10 mouse cellular contexts compared by ENCODE assay signal in genomic region chr2:26019923-26020322, GRCm38 (mm10). TPM values are rescaled to one million over a fixed set of nuclear protein-coding genes. Genes with fewer than 3 reads are reported as not detected.
DNase-seq lines count a peak whose midpoint lies in the region; ATAC-seq and TF ChIP-seq lines count a peak whose summit lies in the region.
"Had no signal": no experiment of that assay in that cellular context is flagged by ENCODE, and none has a peak within 500 bp of the region (broad histone marks: within the 10 kb centered on the region; RNA-seq: fewer than 3 reads in every experiment).

No protein-coding gene starts in this region.

- peaks cover 4% of the 10 kb centered on the region; the same call in 1 of the 2 replicates for H3K36me3 ChIP-seq in lung, embryonic 16.5 days (ENCODE audit: control insufficient read depth, insufficient read depth, low read length)
- peaks cover 3% of the 10 kb centered on the region; the same call in 1 of the 2 replicates for H3K36me3 ChIP-seq in intestine, embryonic 15.5 days
- H3K36me3 ChIP-seq in neural tube, embryonic 14.5 days (ENCODE audit: control insufficient read depth, insufficient read depth, low read length): peaks cover 9% of the 10 kb centered on the region; the same call in 1 of the 2 replicates

- no peak overlapping the region for H3K9ac ChIP-seq in lung, embryonic 16.5 days (ENCODE audit: low read length)
- H3K9ac ChIP-seq in intestine, embryonic 15.5 days: no peak overlapping the region
- H3K9ac ChIP-seq in neural tube, embryonic 14.5 days (replicated peaks; ENCODE audit: low read depth, low read length): no peak overlapping the region

- H3K4me2 ChIP-seq in lung, embryonic 16.5 days (ENCODE audit: low read depth, low read length): peak overlapping the region; percentile 90
- H3K4me2 ChIP-seq in intestine, embryonic 15.5 days (replicated peaks): peak overlapping the region; percentile 80; the same call in 1 of the 2 replicates
- H3K4me2 ChIP-seq in neural tube, embryonic 14.5 days (ENCODE audit: low read depth, low read length): peak overlapping the region; percentile 63; the same call in 1 of the 2 replicates

- no peaks in the 10 kb centered on the region for H3K27me3 ChIP-seq in cerebellum, adult 2 months (ENCODE audit: control insufficient read depth, insufficient read depth, low read length)
- no peaks in the 10 kb centered on the region for H3K27me3 ChIP-seq in lung, embryonic 16.5 days (ENCODE audit: control insufficient read depth, insufficient read depth, low read depth, low read length)
- H3K27me3 ChIP-seq in intestine, embryonic 15.5 days (replicated peaks): no peaks in the 10 kb centered on the region
- H3K27me3 ChIP-seq in neural tube, embryonic 14.5 days (ENCODE audit: control insufficient read depth, insufficient read depth, low read length): no peaks in the 10 kb centered on the region

- TF ChIP-seq CTCF in cerebellum, adult 2 months (IDR thresholded peaks at IDR 0.05; ENCODE audit: borderline replicate concordance, insufficient read depth, low read depth, low read length): no peak

- no peaks in the 10 kb centered on the region for H3K9me3 ChIP-seq in lung, embryonic 16.5 days (ENCODE audit: control insufficient read depth, low read length)
- no peaks in the 10 kb centered on the region for H3K9me3 ChIP-seq in intestine, embryonic 15.5 days
- H3K9me3 ChIP-seq in neural tube, embryonic 14.5 days (ENCODE audit: control insufficient read depth, low read length): no peaks in the 10 kb centered on the region

- 32% methylated on average over 3 of the region's 3 CpGs for WGBS in cerebellum, adult 2 months
- WGBS in lung, embryonic 16.5 days: 75% methylated on average over 3 of the region's 3 CpGs
- 84% methylated on average over 3 of the region's 3 CpGs for WGBS in intestine, embryonic 15.5 days
- 90% methylated on average over 3 of the region's 3 CpGs for WGBS in neural tube, embryonic 14.5 days

- peaks cover 22% of the 10 kb centered on the region for H3K4me1 ChIP-seq in cerebellum, adult 2 months (ENCODE audit: control insufficient read depth, insufficient read depth, low read length)
- peaks cover 10% of the 10 kb centered on the region for H3K4me1 ChIP-seq in lung, embryonic 16.5 days (replicated peaks; ENCODE audit: control insufficient read depth, insufficient read depth, low read length)
- peaks cover 8% of the 10 kb centered on the region; the same call in 1 of the 2 replicates for H3K4me1 ChIP-seq in intestine, embryonic 15.5 days (replicated peaks)
- peaks cover 8% of the 10 kb centered on the region for H3K4me1 ChIP-seq in neural tube, embryonic 14.5 days (ENCODE audit: control insufficient read depth, insufficient read depth, low read length)

- H3K4me3 ChIP-seq in cerebellum, adult 2 months (replicated peaks; ENCODE audit: insufficient read depth, low read depth, low read length): peak overlapping the region; percentile 82
- H3K4me3 ChIP-seq in lung, embryonic 16.5 days (ENCODE audit: low read length): no peak overlapping the region
- 0 out of 2 replicates have a peak overlapping the region, but pooled peaks have one; percentile 79 for H3K4me3 ChIP-seq in intestine, embryonic 15.5 days (replicated peaks)
- H3K4me3 ChIP-seq in neural tube, embryonic 14.5 days (ENCODE audit: low read depth, low read length): no peak overlapping the region

- DNase-seq in cerebellum, adult 2 months: no peak
- DNase-seq in cerebellum, adult 8-10 months: no peak
- no peak for DNase-seq in lung, postnatal 4 days
- DNase-seq: left cerebral cortex, postnatal 4 days had no signal

- no peak for TF ChIP-seq POLR2A in cerebellum, adult 2 months (IDR thresholded peaks at IDR 0.05; ENCODE audit: borderline replicate concordance, insufficient read depth, low read length)

- no peak for ATAC-seq in lung, embryonic 16.5 days (ENCODE audit: low read depth)
- ATAC-seq in intestine, embryonic 15.5 days: no peak
- ATAC-seq in neural tube, embryonic 14.5 days (ENCODE audit: low read depth): no peak
- ATAC-seq in frontal cortex, adult (ENCODE audit: low TSS enrichment): no peak
- no peak for ATAC-seq in CD4-positive, CD25-positive, alpha-beta regulatory T cell, adult 4 months
- ATAC-seq: activated CD4-positive, CD25-positive, alpha-beta regulatory T cell, adult 4 months had no signal

- H3K27ac ChIP-seq in cerebellum, adult 2 months (ENCODE audit: insufficient read depth, low read length): peak overlapping the region; percentile 55
- no peak overlapping the region for H3K27ac ChIP-seq in lung, embryonic 16.5 days (ENCODE audit: low read length)
- H3K27ac ChIP-seq in intestine, embryonic 15.5 days: no peak overlapping the region
- H3K27ac ChIP-seq in neural tube, embryonic 14.5 days (ENCODE audit: low read depth, low read length): no peak overlapping the region

RNA-seq across cellular contexts. Expression of gene Ubac1, which starts 1.6 kb away (rescaled TPM):
- 92.2 and 101 TPM in 2 replicates for polyA plus RNA-seq in cerebellum, adult 2 months (2012; rRNA removed)
- 66.2 and 66.3 TPM in 2 replicates for polyA plus RNA-seq in lung, embryonic 16.5 days (2015; fragmentation: Nextera tagmentation; extraction: Ambion mirVana)
- polyA plus RNA-seq in intestine, embryonic 15.5 days (2015; fragmentation: Nextera tagmentation; extraction: Ambion mirVana): 82.2 and 84.1 TPM in 2 replicates
- polyA plus RNA-seq in neural tube, embryonic 14.5 days (2014; fragmentation: Nextera tagmentation; extraction: Ambion mirVana): 154 and 155 TPM in 2 replicates
- polyA plus RNA-seq in CD4-positive, CD25-positive, alpha-beta regulatory T cell, adult 4 months (2017; shearing (Covaris generic)): 10 to 100 TPM; 10.2 to 11.8 TPM

RNA-seq across cellular contexts. Expression of gene Camsap1, which starts 36.8 kb away (rescaled TPM):
- 35.7 and 39.7 TPM in 2 replicates for polyA plus RNA-seq in cerebellum, adult 2 months (2012; rRNA removed)
- 5.6 and 5.8 TPM in 2 replicates for polyA plus RNA-seq in lung, embryonic 16.5 days (2015; fragmentation: Nextera tagmentation; extraction: Ambion mirVana)
- polyA plus RNA-seq in intestine, embryonic 15.5 days (2015; fragmentation: Nextera tagmentation; extraction: Ambion mirVana): 11.3 and 15.6 TPM in 2 replicates
- polyA plus RNA-seq in neural tube, embryonic 14.5 days (2014; fragmentation: Nextera tagmentation; extraction: Ambion mirVana): 73.4 and 90.1 TPM in 2 replicates
- polyA plus RNA-seq in CD4-positive, CD25-positive, alpha-beta regulatory T cell, adult 4 months (2017; shearing (Covaris generic)): 1 to 10 TPM; 6.0 to 9.7 TPM

Comparison
In these comparisons a context has a peak if more than half of its experiments do, and no peak if none do; other contexts are left out.
1. H3K4me3 ChIP-seq: peak in cerebellum, adult 2 months (single experiment) and intestine, embryonic 15.5 days (single experiment); none in lung, embryonic 16.5 days (single experiment) and neural tube, embryonic 14.5 days (single experiment).
2. Peak in every context shown above with its lines, with median percentiles within 50 percentile points of each other: H3K4me2 ChIP-seq.